Mouse (Mus musculus) CH12F3 (cell line): ENCODE measurements around the gene Hs6st3.
"Not testable (repeated sequence)": the region's sequence is repeated elsewhere in the genome, so short reads cannot be mapped to it uniquely, and the experiment has no call there.

Experiments used
- in situ Hi-C: fragments of 300-500 bp; cut with MboI; formaldehyde crosslinking; loops from 2 replicates; pipeline ENCODE4 v1.14.3; 2020; ENCODE audit warnings: low sequenced_read_pairs

Hs6st3 gene

GRCm38 (mm10) chr14:119247131-119247530, 109.0 kb downstream of the Hs6st3 start:
- in situ Hi-C loops, result no loop called here

GRCm38 (mm10) chr14:119248001-119248607, 110.0 kb downstream of the Hs6st3 start:
- in situ Hi-C loops, result no loop called here

GRCm38 (mm10) chr14:119250353-119250752, 112.2 kb downstream of the Hs6st3 start:
- in situ Hi-C loops, result no loop called here

- in situ Hi-C loops, result no loop called here
These were observed 117.3 kb downstream of the Hs6st3 start for GRCm38 (mm10) chr14:119255396-119255795.

- in situ Hi-C loops, result no loop called here
These were observed 118.9 kb downstream of the Hs6st3 start for GRCm38 (mm10) chr14:119257072-119257471.

- in situ Hi-C loops, result no loop called here
These were observed 122.2 kb downstream of the Hs6st3 start for GRCm38 (mm10) chr14:119260176-119260962.

- in situ Hi-C loops, result no loop called here
These were observed 128.2 kb downstream of the Hs6st3 start for GRCm38 (mm10) chr14:119266334-119266733.

GRCm38 (mm10) chr14:119273088-119273487, 134.9 kb downstream of the Hs6st3 start:
- in situ Hi-C loops, result no loop called here

GRCm38 (mm10) chr14:119278156-119278555, 140.0 kb downstream of the Hs6st3 start:
- in situ Hi-C loops, result not testable (repeated sequence)

- in situ Hi-C loops, result no loop called here
These were observed 145.8 kb downstream of the Hs6st3 start for GRCm38 (mm10) chr14:119283951-119284350.

GRCm38 (mm10) chr14:119289668-119290067, 151.5 kb downstream of the Hs6st3 start:
- in situ Hi-C loops, result no loop called here

GRCm38 (mm10) chr14:119294071-119294470, 155.9 kb downstream of the Hs6st3 start:
- in situ Hi-C loops, result no loop called here

GRCm38 (mm10) chr14:119306461-119306860, 168.3 kb downstream of the Hs6st3 start:
- in situ Hi-C loops, result no loop called here

GRCm38 (mm10) chr14:119318379-119318778, 180.2 kb downstream of the Hs6st3 start:
- in situ Hi-C loops, result no loop called here

GRCm38 (mm10) chr14:119347236-119347635, 209.1 kb downstream of the Hs6st3 start:
- in situ Hi-C loops, result no loop called here

- in situ Hi-C loops, result no loop called here
These were observed 223.3 kb downstream of the Hs6st3 start for GRCm38 (mm10) chr14:119361414-119361813.

- in situ Hi-C loops, result no loop called here
These were observed 229.8 kb downstream of the Hs6st3 start for GRCm38 (mm10) chr14:119367866-119368425.

GRCm38 (mm10) chr14:119369274-119369673, 231.1 kb downstream of the Hs6st3 start:
- in situ Hi-C loops, result no loop called here

GRCm38 (mm10) chr14:119370013-119370412, 231.9 kb downstream of the Hs6st3 start:
- in situ Hi-C loops, result no loop called here

GRCm38 (mm10) chr14:119379303-119379702, 241.2 kb downstream of the Hs6st3 start:
- in situ Hi-C loops, result no loop called here

GRCm38 (mm10) chr14:119401618-119402017, 263.5 kb downstream of the Hs6st3 start:
- in situ Hi-C loops, result no loop called here
